Mouse (Mus musculus) limb, embryonic 10.5 days (tissue): Measurements from ENCODE around the gene Rpl36al. TPM values are rescaled to one million over a fixed set of nuclear protein-coding genes. Genes with fewer than 3 reads are reported as not detected.

Experiments used
- microRNA-seq: library from miRNA; unstranded; fragments of <30 nt; microRNA quantifications from one replicate; pipeline ENCODE4, GENCODE M21; 2017
- polyA plus RNA-seq: library from polyadenylated mRNA; unstranded; fragments of >200 nt; fragmentation: Nextera tagmentation; extraction: Ambion mirVana; gene quantifications from 2 replicates; pipeline ENCODE4 v1.2.1, GENCODE M21; 2016

The Rpl36al gene
- polyA plus RNA-seq, 1 experiment from 2014 or later: 536 TPM

Small RNA genes lying within 50 kb of the gene (microRNA-seq; reads per million reads assigned to microRNA genes)
- gene Gm47287 (not detected), gene Gm47295 (not detected)

Other genes starting within 250 kb of the Rpl36al start
- gene Rps29, start 24.9 kb downstream of the Rpl36al start, polyA plus RNA-seq: 1,295 and 1,533 TPM in 2 replicates
- 30.6 and 31.1 TPM in 2 replicates for gene Lrr1, start 15.3 kb downstream of the Rpl36al start, polyA plus RNA-seq
- 35.4 and 37.9 TPM in 2 replicates for gene Mgat2, start 74 bp upstream of the Rpl36al start, polyA plus RNA-seq
- 54.8 and 61.0 TPM in 2 replicates for gene Gm49383, start 13.0 kb upstream of the Rpl36al start, polyA plus RNA-seq
- 16.7 and 17.0 TPM in 2 replicates for gene Dnaaf2, start 14.3 kb upstream of the Rpl36al start, polyA plus RNA-seq
- 53.5 and 55.2 TPM in 2 replicates for gene Gm49384, start 20.2 kb upstream of the Rpl36al start, polyA plus RNA-seq
- 32.6 and 35.3 TPM in 2 replicates for gene Pole2, start 44.1 kb upstream of the Rpl36al start, polyA plus RNA-seq
- gene Klhdc1, start 57.1 kb upstream of the Rpl36al start, polyA plus RNA-seq: 2.5 and 2.6 TPM in 2 replicates
- 193 and 203 TPM in 2 replicates for gene Klhdc2, start 112.6 kb upstream of the Rpl36al start, polyA plus RNA-seq
- gene Nemf, start 173.1 kb upstream of the Rpl36al start, polyA plus RNA-seq: 81.0 and 87.6 TPM in 2 replicates
- gene Arf6, start 188.1 kb upstream of the Rpl36al start, polyA plus RNA-seq: 45.6 and 50.3 TPM in 2 replicates
- 1.4 and 1.7 TPM in 2 replicates for gene Gm9887, start 188.4 kb upstream of the Rpl36al start, polyA plus RNA-seq